Mouse (Mus musculus): ENCODE measurements around the gene Gm2663.

GRCm38 (mm10) chr6:41047961-41048360, 48.7 kb upstream of the Gm2663 start:
- TF ChIP-seq POLR2A (IDR thresholded peaks at IDR 0.05; ENCODE audit: borderline replicate concordance, low read depth, low read length) (no peak), CTCF (IDR thresholded peaks at IDR 0.05; ENCODE audit: low read depth, low read length) (no peak)

Data from bone marrow macrophage, adult 2 months (primary cell).